In the genomic region with DNA sequence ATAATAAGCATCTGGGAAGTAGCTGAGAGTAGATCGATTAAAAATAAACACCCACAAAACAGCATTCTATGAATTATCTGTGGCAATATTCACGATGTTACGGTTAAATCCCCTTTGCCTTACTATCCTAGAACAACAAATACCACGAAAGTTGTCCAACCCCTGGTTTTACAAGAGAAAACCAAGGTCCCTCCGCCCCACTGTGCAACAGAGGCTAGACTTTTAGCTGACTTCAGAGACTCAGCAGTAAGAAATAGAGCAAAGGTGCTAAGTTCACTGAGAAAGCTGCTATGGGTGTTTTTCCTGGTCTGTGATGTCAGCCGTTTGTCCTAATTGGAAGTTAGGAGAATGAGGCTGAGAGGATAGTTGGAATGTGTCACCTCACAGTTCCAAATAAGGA, we compare ENCODE assay signal across 8 mouse cellular contexts. TPM values are rescaled to one million over a fixed set of nuclear protein-coding genes. Genes with fewer than 3 reads are reported as not detected.
DNase-seq lines count a peak whose midpoint lies in the region; ATAC-seq lines count a peak whose summit lies in the region.

No protein-coding gene starts in this region.

- peaks cover 65% of the 10 kb centered on the region for H3K4me1 ChIP-seq in megakaryocyte, embryonic 14.5 days
- 0 out of 2 replicates have a peak, but pooled peaks cover 3% of the 10 kb centered on the region for H3K4me1 ChIP-seq in limb, embryonic 11.5 days (ENCODE audit: control insufficient read depth, insufficient read depth, low read length)
- H3K4me1 ChIP-seq in stomach, embryonic 14.5 days (ENCODE audit: control insufficient read depth, insufficient read depth, low read length): no peaks in the 10 kb centered on the region

- peaks cover 45% of the 10 kb centered on the region for H3K27me3 ChIP-seq in megakaryocyte, embryonic 14.5 days (replicated peaks)
- H3K27me3 ChIP-seq in limb, embryonic 11.5 days (ENCODE audit: control insufficient read depth, insufficient read depth, low read length): no peaks in the 10 kb centered on the region; the same call in 1 of the 2 replicates
- no peaks in the 10 kb centered on the region for H3K27me3 ChIP-seq in stomach, embryonic 14.5 days (ENCODE audit: control insufficient read depth, insufficient read depth, low read length)

- H3K27ac ChIP-seq in limb, embryonic 11.5 days (replicated peaks; ENCODE audit: low read depth, low read length): no peak overlapping the region
- no peak overlapping the region for H3K27ac ChIP-seq in stomach, embryonic 14.5 days (ENCODE audit: low read length)

- H3K4me2 ChIP-seq in limb, embryonic 11.5 days (ENCODE audit: low read depth, severe bottlenecking): peak overlapping the region; percentile 84
- peak overlapping the region; percentile 79 for H3K4me2 ChIP-seq in stomach, embryonic 14.5 days (replicated peaks; ENCODE audit: low read depth, low read length)

- H3K4me3 ChIP-seq in megakaryocyte, embryonic 14.5 days (replicated peaks): peak overlapping the region; percentile 94
- H3K4me3 ChIP-seq in limb, embryonic 11.5 days (ENCODE audit: low read depth, low read length): no peak overlapping the region; the same call in 1 of the 2 replicates
- H3K4me3 ChIP-seq in stomach, embryonic 14.5 days (ENCODE audit: low read depth, low read length): peak overlapping the region; percentile 58

- H3K36me3 ChIP-seq in megakaryocyte, embryonic 14.5 days (replicated peaks; ENCODE audit: low read length): peaks cover 31% of the 10 kb centered on the region
- no peaks in the 10 kb centered on the region for H3K36me3 ChIP-seq in limb, embryonic 11.5 days (ENCODE audit: control insufficient read depth, insufficient read depth, low read length)
- 0 out of 2 replicates have a peak, but pooled peaks cover under 1% of the 10 kb centered on the region for H3K36me3 ChIP-seq in stomach, embryonic 14.5 days (ENCODE audit: control insufficient read depth, insufficient read depth, low read length)

- 52% methylated on average over 6 of the region's 6 CpGs for WGBS in limb, embryonic 11.5 days
- WGBS in stomach, embryonic 14.5 days: 47% methylated on average over 6 of the region's 6 CpGs

- peak; percentile 18 for DNase-seq in CD4-positive, CD25-positive, alpha-beta regulatory T cell, adult 2 months (ENCODE audit: low read depth, low spot score)
- no peak for DNase-seq in limb, embryonic 11.5 days (ENCODE audit: low spot score)
- DNase-seq in adrenal gland, adult 8-10 months: no peak
- no peak for DNase-seq in right cerebral cortex, postnatal 36 days (ENCODE audit: low spot score in 2 of 2)

- no peak for ATAC-seq in CD4-positive, CD25-positive, alpha-beta regulatory T cell, adult 4 months
- ATAC-seq in megakaryocyte, adult 5-6 weeks (ENCODE audit: poor library complexity, severe bottlenecking): no peak
- ATAC-seq in limb, embryonic 11.5 days (ENCODE audit: insufficient number of reproducible peaks, low FRiP score, low TSS enrichment, low read depth): no peak
- ATAC-seq in stomach, embryonic 14.5 days (ENCODE audit: insufficient number of reproducible peaks, insufficient read depth, low FRiP score, low read depth): no peak

- no peaks in the 10 kb centered on the region for H3K9me3 ChIP-seq in megakaryocyte, embryonic 14.5 days
- H3K9me3 ChIP-seq in limb, embryonic 11.5 days (ENCODE audit: control insufficient read depth, low read length): no peaks in the 10 kb centered on the region
- no peaks in the 10 kb centered on the region for H3K9me3 ChIP-seq in stomach, embryonic 14.5 days (ENCODE audit: control insufficient read depth, low read depth, low read length)

- no peak overlapping the region for H3K9ac ChIP-seq in limb, embryonic 11.5 days (ENCODE audit: low read length)
- H3K9ac ChIP-seq in stomach, embryonic 14.5 days (replicated peaks; ENCODE audit: low read depth, low read length): 0 out of 2 replicates have a peak overlapping the region, but pooled peaks have one; percentile 38

RNA-seq across cellular contexts. Expression of a gene that starts 1.0 kb away (rescaled TPM):
- polyA plus RNA-seq in CD4-positive, CD25-positive, alpha-beta regulatory T cell, adult 4 months (2017; shearing (Covaris generic)): 1 to 10 TPM in 1 of 2 experiments, under 1 TPM in 1; 0.36 to 1.5 TPM
- polyA plus RNA-seq in megakaryocyte, embryonic 14.5 days (2012; ENCODE audit: insufficient read depth, low replicate concordance): 30.2 TPM in 1 of 2 replicates, not detected in the other
- 27.6 and 30.3 TPM in 2 replicates for total RNA-seq in megakaryocyte, adult 5-6 weeks (2015)
- total RNA-seq in megakaryocyte, adult 5-6 weeks (2017): 98.7 and 99.5 TPM in 2 replicates
- polyA plus RNA-seq in limb, embryonic 11.5 days (2014; fragmentation: Nextera tagmentation; extraction: Ambion mirVana): 0.34 and 0.61 TPM in 2 replicates
- 0.20 and 0.43 TPM in 2 replicates for polyA plus RNA-seq in stomach, embryonic 14.5 days (2014; fragmentation: Nextera tagmentation; extraction: Ambion mirVana)
- total RNA-seq in adrenal gland, adult 8-10 months (2022): 1 to 10 TPM; 1.4 to 4.3 (median 3.3) TPM

RNA-seq across cellular contexts. Expression of a gene that starts 1.9 kb away (rescaled TPM):
- polyA plus RNA-seq in CD4-positive, CD25-positive, alpha-beta regulatory T cell, adult 4 months (2017; shearing (Covaris generic)): 100 to 1,000 TPM in 1 of 2 experiments, 10 to 100 TPM in 1; 79.9 to 150 TPM
- polyA plus RNA-seq in megakaryocyte, embryonic 14.5 days (2012; ENCODE audit: insufficient read depth, low replicate concordance): 8.9 and 21.3 TPM in 2 replicates
- 106 and 118 TPM in 2 replicates for total RNA-seq in megakaryocyte, adult 5-6 weeks (2015)
- total RNA-seq in megakaryocyte, adult 5-6 weeks (2017): 59.5 and 77.8 TPM in 2 replicates
- polyA plus RNA-seq in limb, embryonic 11.5 days (2014; fragmentation: Nextera tagmentation; extraction: Ambion mirVana): 27.9 and 33.6 TPM in 2 replicates
- polyA plus RNA-seq in stomach, embryonic 14.5 days (2014; fragmentation: Nextera tagmentation; extraction: Ambion mirVana): 27.2 and 30.2 TPM in 2 replicates
- total RNA-seq in adrenal gland, adult 8-10 months (2022): 10 to 100 TPM; 25.6 to 55.5 (median 39.8) TPM

RNA-seq across cellular contexts. Expression of a gene that starts 11.0 kb away (rescaled TPM):
- not detected for polyA plus RNA-seq in CD4-positive, CD25-positive, alpha-beta regulatory T cell, adult 4 months (2017; shearing (Covaris generic))
- polyA plus RNA-seq in megakaryocyte, embryonic 14.5 days (2012; ENCODE audit: insufficient read depth, low replicate concordance): 1.4 TPM in 1 of 2 replicates, not detected in the other
- 2.5 and 2.9 TPM in 2 replicates for total RNA-seq in megakaryocyte, adult 5-6 weeks (2015)
- total RNA-seq in megakaryocyte, adult 5-6 weeks (2017): 3.0 and 4.8 TPM in 2 replicates
- polyA plus RNA-seq in limb, embryonic 11.5 days (2014; fragmentation: Nextera tagmentation; extraction: Ambion mirVana): not detected in 2 replicates
- polyA plus RNA-seq in stomach, embryonic 14.5 days (2014; fragmentation: Nextera tagmentation; extraction: Ambion mirVana): not detected in 2 replicates
- total RNA-seq in adrenal gland, adult 8-10 months (2022): not detected

RNA-seq across cellular contexts. Expression of a gene that starts 17.6 kb away (rescaled TPM):
- 100 to 1,000 TPM; 228 to 250 TPM for polyA plus RNA-seq in CD4-positive, CD25-positive, alpha-beta regulatory T cell, adult 4 months (2017; shearing (Covaris generic))
- 22.3 and 46.6 TPM in 2 replicates for polyA plus RNA-seq in megakaryocyte, embryonic 14.5 days (2012; ENCODE audit: insufficient read depth, low replicate concordance)
- total RNA-seq in megakaryocyte, adult 5-6 weeks (2015): 110 and 121 TPM in 2 replicates
- 131 and 143 TPM in 2 replicates for total RNA-seq in megakaryocyte, adult 5-6 weeks (2017)
- 195 and 204 TPM in 2 replicates for polyA plus RNA-seq in limb, embryonic 11.5 days (2014; fragmentation: Nextera tagmentation; extraction: Ambion mirVana)
- 163 and 172 TPM in 2 replicates for polyA plus RNA-seq in stomach, embryonic 14.5 days (2014; fragmentation: Nextera tagmentation; extraction: Ambion mirVana)
- 100 to 1,000 TPM; 206 to 258 (median 232) TPM for total RNA-seq in adrenal gland, adult 8-10 months (2022)

RNA-seq across cellular contexts. Expression of a gene that starts 46.9 kb away (rescaled TPM):
- under 1 TPM in 1 of 2 experiments, not detected in 1; 0.42 TPM for polyA plus RNA-seq in CD4-positive, CD25-positive, alpha-beta regulatory T cell, adult 4 months (2017; shearing (Covaris generic))
- 27.5 TPM in 1 of 2 replicates, not detected in the other for polyA plus RNA-seq in megakaryocyte, embryonic 14.5 days (2012; ENCODE audit: insufficient read depth, low replicate concordance)
- total RNA-seq in megakaryocyte, adult 5-6 weeks (2015): 54.7 and 61.4 TPM in 2 replicates
- total RNA-seq in megakaryocyte, adult 5-6 weeks (2017): 108 and 126 TPM in 2 replicates
- 0.31 and 1.3 TPM in 2 replicates for polyA plus RNA-seq in limb, embryonic 11.5 days (2014; fragmentation: Nextera tagmentation; extraction: Ambion mirVana)
- 7.0 and 21.7 TPM in 2 replicates for polyA plus RNA-seq in stomach, embryonic 14.5 days (2014; fragmentation: Nextera tagmentation; extraction: Ambion mirVana)
- 10 to 100 TPM in 2 of 4 experiments, 1 to 10 TPM in 2; 7.9 to 17.5 (median 10.3) TPM for total RNA-seq in adrenal gland, adult 8-10 months (2022)
